Mouse (Mus musculus): ENCODE results near the gene Gng10. TPM values are rescaled to one million over a fixed set of nuclear protein-coding genes. Genes with fewer than 3 reads are reported as not detected.

The Gng10 gene
- polyA plus RNA-seq, 1 experiment from 2014 or later, result 38.4 TPM

- Histone ChIP-seq H3K27me3 (replicated peaks; ENCODE audit: insufficient read depth, low read length) (no peaks in the 10 kb centered on the region), H3K4me2 (replicated peaks; ENCODE audit: low read depth, low read length) (no peak overlapping the region), H3K27ac (ENCODE audit: low read length) (no peak overlapping the region), H3K36me3 (ENCODE audit: insufficient read depth, low read length) (no peaks in the 10 kb centered on the region), H3K4me1 (ENCODE audit: insufficient read depth, low read depth, low read length) (peaks cover 4% of the 10 kb centered on the region; the same call in 1 of the 2 replicates), H3K9ac (replicated peaks; ENCODE audit: low read depth) (no peak overlapping the region), H3K4me3 (ENCODE audit: low read depth, low read length) (no peak overlapping the region), H3K9me3 (ENCODE audit: low read length) (no peaks in the 10 kb centered on the region)
- no peak for ATAC-seq
- TF ChIP-seq EP300 (IDR thresholded peaks at IDR 0.05), result no peak
- TF ChIP-seq CTCF (IDR thresholded peaks at IDR 0.05), result no peak
- DNase-seq (ENCODE audit: low spot score), result no peak
- WGBS, result 78% methylated on average over 4 of the region's 4 CpGs
These were observed 25.2 kb upstream of the Gng10 start for GRCm38 (mm10) chr4:59009696-59010095.

GRCm38 (mm10) chr4:59011446-59011845 is 23.4 kb upstream of the Gng10 start:
- H3K9ac ChIP-seq (replicated peaks; ENCODE audit: low read depth), result no peak overlapping the region
- H3K4me2 ChIP-seq (replicated peaks; ENCODE audit: low read depth, low read length), result no peak overlapping the region
- TF ChIP-seq CTCF (IDR thresholded peaks at IDR 0.05), result no peak
- no peak for TF ChIP-seq EP300 (IDR thresholded peaks at IDR 0.05)
- ATAC-seq (no peak), DNase-seq (ENCODE audit: low spot score) (no peak)
- no peaks in the 10 kb centered on the region for H3K27me3 ChIP-seq (replicated peaks; ENCODE audit: insufficient read depth, low read length)
- H3K27ac ChIP-seq (ENCODE audit: low read length), result no peak overlapping the region
- no peaks in the 10 kb centered on the region for H3K9me3 ChIP-seq (ENCODE audit: low read length)
- peaks cover 4% of the 10 kb centered on the region; the same call in 1 of the 2 replicates for H3K4me1 ChIP-seq (ENCODE audit: insufficient read depth, low read depth, low read length)
- WGBS, result 36% methylated on average over 3 of the region's 3 CpGs
- H3K4me3 ChIP-seq (ENCODE audit: low read depth, low read length), result no peak overlapping the region
- no peaks in the 10 kb centered on the region for H3K36me3 ChIP-seq (ENCODE audit: insufficient read depth, low read length)

- TF ChIP-seq CTCF (IDR thresholded peaks at IDR 0.05), result no peak
- TF ChIP-seq EP300 (IDR thresholded peaks at IDR 0.05), result no peak
- no peak overlapping the region for H3K9ac ChIP-seq (replicated peaks; ENCODE audit: low read depth)
- 89% methylated on average over 3 of the region's 3 CpGs for WGBS
These were observed 19.7 kb upstream of the Gng10 start for GRCm38 (mm10) chr4:59015181-59015580.

GRCm38 (mm10) chr4:59016922-59017321 is 18.0 kb upstream of the Gng10 start:
- H3K4me3 ChIP-seq (ENCODE audit: low read depth, low read length), result no peak overlapping the region
- H3K9ac ChIP-seq (replicated peaks; ENCODE audit: low read depth), result no peak overlapping the region
- no peaks in the 10 kb centered on the region for H3K9me3 ChIP-seq (ENCODE audit: low read length)
- TF ChIP-seq EP300 (IDR thresholded peaks at IDR 0.05), result no peak
- TF ChIP-seq CTCF (IDR thresholded peaks at IDR 0.05), result no peak
- ATAC-seq, result no peak
- no peak overlapping the region for H3K4me2 ChIP-seq (replicated peaks; ENCODE audit: low read depth, low read length)
- DNase-seq (ENCODE audit: low spot score), result no peak
- H3K4me1 ChIP-seq (ENCODE audit: insufficient read depth, low read depth, low read length), result no peaks in the 10 kb centered on the region
- 83% methylated on average over 2 of the region's 2 CpGs for WGBS
- peaks cover 11% of the 10 kb centered on the region; the same call in 1 of the 2 replicates for H3K36me3 ChIP-seq (ENCODE audit: insufficient read depth, low read length)
- no peak overlapping the region for H3K27ac ChIP-seq (ENCODE audit: low read length)
- no peaks in the 10 kb centered on the region for H3K27me3 ChIP-seq (replicated peaks; ENCODE audit: insufficient read depth, low read length)

More at GRCm38 (mm10) chr4:59015181-59015580, 19.7 kb upstream of the Gng10 start:
- DNase-seq (ENCODE audit: low spot score) (no peak), ATAC-seq (no peak)
- H3K36me3 ChIP-seq (ENCODE audit: insufficient read depth, low read length), result peaks cover 11% of the 10 kb centered on the region; the same call in 1 of the 2 replicates
- H3K27ac ChIP-seq (ENCODE audit: low read length), result no peak overlapping the region
- no peak overlapping the region for H3K4me2 ChIP-seq (replicated peaks; ENCODE audit: low read depth, low read length)
- H3K4me3 ChIP-seq (ENCODE audit: low read depth, low read length), result no peak overlapping the region
- H3K9me3 ChIP-seq (ENCODE audit: low read length), result no peaks in the 10 kb centered on the region
- H3K27me3 ChIP-seq (replicated peaks; ENCODE audit: insufficient read depth, low read length), result no peaks in the 10 kb centered on the region
- peaks cover 4% of the 10 kb centered on the region; the same call in 1 of the 2 replicates for H3K4me1 ChIP-seq (ENCODE audit: insufficient read depth, low read depth, low read length)

GRCm38 (mm10) chr4:59034325-59034917 is 467 bp upstream of the Gng10 start:
- Histone ChIP-seq H3K27ac (ENCODE audit: low read length) (no peak overlapping the region), H3K4me3 (ENCODE audit: low read depth, low read length) (peak overlapping the region; percentile 76; the same call in 1 of the 2 replicates), H3K9ac (replicated peaks; ENCODE audit: low read depth) (no peak overlapping the region), H3K27me3 (replicated peaks; ENCODE audit: insufficient read depth, low read length) (no peaks in the 10 kb centered on the region), H3K9me3 (ENCODE audit: low read length) (no peaks in the 10 kb centered on the region), H3K36me3 (ENCODE audit: insufficient read depth, low read length) (no peaks in the 10 kb centered on the region), H3K4me1 (ENCODE audit: insufficient read depth, low read depth, low read length) (no peaks in the 10 kb centered on the region), H3K4me2 (replicated peaks; ENCODE audit: low read depth, low read length) (peak overlapping the region; percentile 87)
- ATAC-seq, result no peak
- no peak for TF ChIP-seq CTCF (IDR thresholded peaks at IDR 0.05)
- no peak for TF ChIP-seq EP300 (IDR thresholded peaks at IDR 0.05)
- DNase-seq (ENCODE audit: low spot score), result peak; percentile 5
- WGBS, result 68% methylated on average over 10 of the region's 10 CpGs

- peak overlapping the region; percentile 76 for H3K4me3 ChIP-seq (ENCODE audit: low read depth, low read length)
- 62% methylated on average over 18 of the region's 18 CpGs for WGBS
- H3K27ac ChIP-seq (ENCODE audit: low read length), result no peak overlapping the region
- no peaks in the 10 kb centered on the region for H3K36me3 ChIP-seq (ENCODE audit: insufficient read depth, low read length)
- no peaks in the 10 kb centered on the region for H3K27me3 ChIP-seq (replicated peaks; ENCODE audit: insufficient read depth, low read length)
- H3K9ac ChIP-seq (replicated peaks; ENCODE audit: low read depth), result no peak overlapping the region
- TF ChIP-seq EP300 (IDR thresholded peaks at IDR 0.05) (no peak), CTCF (IDR thresholded peaks at IDR 0.05) (no peak)
- no peaks in the 10 kb centered on the region for H3K9me3 ChIP-seq (ENCODE audit: low read length)
- ATAC-seq (no peak), DNase-seq (ENCODE audit: low spot score) (no peak)
- H3K4me2 ChIP-seq (replicated peaks; ENCODE audit: low read depth, low read length), result peak overlapping the region; percentile 87
- no peaks in the 10 kb centered on the region for H3K4me1 ChIP-seq (ENCODE audit: insufficient read depth, low read depth, low read length)
These were observed 980 bp downstream of the Gng10 start for GRCm38 (mm10) chr4:59035786-59036350.

Data from lung, postnatal 0 days (tissue).